Mouse (Mus musculus) layer of hippocampus, adult 8-10 months (tissue): Measurements from ENCODE around the gene Kdelr1. TPM values are rescaled to one million over a fixed set of nuclear protein-coding genes. Genes with fewer than 3 reads are reported as not detected.

Source experiments
- DNase-seq, 2 experiments: peaks; one replicate each; pipeline ENCODE4 v3.0.0; 2022; ENCODE audit warnings: low spot score in 2 of 2
- total RNA-seq, 4 experiments: library from RNA; stranded (reverse); gene quantifications; 2 replicates each; pipeline ENCODE4 v1.2.4; 2022

The Kdelr1 gene
- total RNA-seq, 4 experiments from 2014 or later, result 72.8 to 86.3 (median 79.1) TPM

GRCm38 (mm10) chr7:45916056-45917003, 43.8 kb downstream of the Kdelr1 start:
- DNase-seq, result peak; percentile 74 to 82

DNA sequence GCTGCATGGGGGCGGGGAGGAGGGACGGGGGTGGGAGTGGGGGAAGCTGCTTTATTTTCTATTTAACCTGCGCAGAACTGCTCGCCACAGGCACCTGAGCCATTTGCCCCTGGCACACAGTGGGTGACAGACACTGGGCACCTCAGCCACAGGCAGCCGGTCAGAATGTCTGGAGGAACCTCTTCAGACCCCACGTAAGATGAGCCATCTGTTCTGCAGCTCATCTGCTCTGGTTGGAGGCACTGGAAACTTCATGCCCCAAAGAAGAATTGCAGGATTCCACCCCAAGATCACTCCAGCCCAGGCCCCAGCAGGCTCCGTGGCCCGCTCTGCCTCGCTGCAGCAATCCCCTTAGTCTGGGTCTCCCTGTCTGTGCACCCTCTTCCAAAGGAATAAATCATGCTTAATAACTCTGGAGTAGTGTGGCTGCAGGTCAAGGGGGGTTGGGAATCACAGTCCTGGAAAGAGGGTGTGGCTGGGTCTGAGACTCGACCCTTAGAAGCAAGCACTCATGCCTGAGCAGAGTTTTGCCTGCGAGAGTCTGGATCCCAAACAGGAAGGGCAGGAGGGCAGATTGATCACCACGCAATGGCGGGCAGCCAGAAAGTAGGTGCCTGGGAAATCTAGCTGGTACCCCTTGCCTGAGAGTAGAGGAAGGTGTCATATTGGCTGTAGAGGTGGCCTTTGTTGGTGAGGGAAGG, 44.6 kb downstream of the Kdelr1 start:
- no peak for DNase-seq

DNA sequence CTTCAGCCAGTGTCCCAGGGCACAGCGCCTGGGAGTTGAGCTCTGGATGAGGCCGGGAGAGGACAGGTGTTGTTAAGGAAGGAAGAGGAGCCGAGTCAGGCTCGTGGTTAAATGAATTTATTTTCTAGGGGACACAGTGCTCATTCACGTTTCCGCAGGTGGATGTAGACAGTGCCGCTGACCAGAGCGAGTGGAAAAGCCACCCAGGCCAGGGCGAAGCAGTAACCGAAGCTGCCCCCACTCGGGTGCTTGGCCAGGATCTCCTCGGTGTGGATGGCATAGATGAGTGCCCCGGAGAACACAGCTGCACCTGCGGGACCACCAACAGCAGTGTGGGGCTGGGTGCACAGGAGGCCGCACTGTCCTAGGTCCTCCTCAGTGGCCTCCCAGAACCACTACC, 45.4 kb downstream of the Kdelr1 start:
- no peak for DNase-seq

GRCm38 (mm10) chr7:45919083-45919671, 46.6 kb downstream of the Kdelr1 start:
- DNase-seq, result no peak

DNA sequence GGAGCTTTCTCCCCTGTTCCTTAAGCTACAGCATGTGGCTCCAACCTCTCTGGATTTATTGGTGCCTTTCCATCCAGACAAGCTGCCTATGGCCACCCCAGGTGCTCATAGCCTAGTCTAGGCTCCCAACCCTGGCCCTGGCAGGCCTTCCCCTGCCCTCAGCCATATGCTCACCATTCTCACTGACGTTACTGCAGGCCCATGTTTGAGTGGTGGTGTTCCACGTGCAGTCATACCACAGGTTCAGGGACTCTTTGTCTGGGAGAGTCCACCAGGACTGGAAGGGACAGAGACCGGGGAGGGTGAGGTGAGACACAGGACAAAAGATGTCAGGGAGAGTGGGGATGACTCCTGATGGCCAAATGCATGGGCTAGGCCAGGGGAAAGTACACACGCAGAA, 47.2 kb downstream of the Kdelr1 start:
- DNase-seq, result no peak

DNA sequence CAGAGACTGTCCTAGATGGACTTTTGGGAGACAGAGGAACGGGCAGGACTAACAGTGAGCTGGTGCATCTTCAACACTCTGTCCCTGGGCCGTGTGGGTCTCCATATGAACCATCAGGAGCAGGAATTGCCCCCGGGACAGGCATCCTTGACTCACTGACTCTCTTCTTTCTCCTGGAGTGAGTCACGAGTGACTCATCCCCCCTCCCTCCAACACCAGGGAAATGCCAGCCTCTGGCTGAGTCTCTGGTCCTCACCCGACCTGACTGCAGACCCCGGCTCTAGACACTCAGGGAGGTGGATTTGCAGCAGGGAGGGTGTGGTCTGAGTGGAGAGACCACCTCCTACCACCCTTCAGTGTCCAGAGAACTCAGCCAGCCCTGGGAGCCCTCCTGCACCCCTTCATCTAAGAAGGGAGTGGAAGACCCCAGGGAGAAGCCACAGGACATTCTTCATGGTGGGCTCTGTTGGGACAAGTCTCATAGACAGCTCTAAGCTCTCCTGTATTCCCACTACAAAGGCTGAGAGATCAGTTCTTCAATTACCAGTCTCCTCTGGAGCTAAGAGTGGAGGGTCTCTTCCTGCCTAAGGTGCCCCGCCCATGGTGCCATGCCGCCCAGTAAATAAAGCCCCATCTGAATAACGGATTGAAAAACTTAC, 48.1 kb downstream of the Kdelr1 start:
- no peak for DNase-seq

GRCm38 (mm10) chr7:45921242-45921621, 48.7 kb downstream of the Kdelr1 start, which contains the start of gene Emp3:
Gene Emp3, minus strand, starts transcription at chr7:45921404.
- no peak for DNase-seq

- DNase-seq, result no peak
These were observed 49.5 kb downstream of the Kdelr1 start for GRCm38 (mm10) chr7:45921950-45922600.

- peak; percentile 94 for DNase-seq
These were observed 50.6 kb downstream of the Kdelr1 start for GRCm38 (mm10) chr7:45922928-45923761.

DNA sequence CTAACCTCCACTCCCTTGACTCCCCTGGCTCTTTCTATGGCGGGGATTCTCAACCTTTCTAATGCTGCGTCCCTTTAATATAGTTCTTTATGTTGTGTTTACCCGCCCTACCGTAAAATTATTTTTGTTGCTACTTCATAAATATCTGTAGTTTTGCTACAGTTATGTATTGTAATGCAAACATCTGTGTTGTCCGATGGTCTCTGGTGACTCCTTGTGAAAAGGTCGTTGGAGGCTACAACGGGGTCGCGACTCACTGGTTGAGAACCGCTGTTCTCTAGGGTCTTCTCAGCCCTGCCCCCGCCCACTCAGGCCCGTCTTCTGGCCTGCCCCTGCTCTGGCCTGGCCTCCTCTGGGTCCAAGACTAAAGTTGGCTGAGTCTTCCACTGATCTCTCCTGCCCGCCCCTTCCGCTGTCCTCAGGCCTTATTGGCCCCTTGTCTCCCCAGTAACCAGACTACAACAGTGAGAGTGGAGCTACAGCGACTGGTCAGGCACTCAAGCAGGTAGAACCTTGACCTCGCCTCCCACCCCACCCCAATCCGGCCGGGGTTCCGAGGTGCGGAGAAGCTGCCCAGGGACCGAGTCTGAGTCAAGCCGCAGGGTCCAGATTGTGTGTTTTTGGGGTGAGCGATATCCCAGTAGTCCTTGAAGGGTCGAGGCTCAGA, 51.3 kb downstream of the Kdelr1 start, which contains the start of gene Ccdc114:
TSS of gene Ccdc114 (plus strand) at position 311 of the 667 bp plus-strand sequence.
- peak; percentile 34 to 40 for DNase-seq

GRCm38 (mm10) chr7:45924429-45924816, 51.9 kb downstream of the Kdelr1 start:
- DNase-seq, result no peak

GRCm38 (mm10) chr7:45928626-45929295, 56.2 kb downstream of the Kdelr1 start:
- no peak for DNase-seq

DNA sequence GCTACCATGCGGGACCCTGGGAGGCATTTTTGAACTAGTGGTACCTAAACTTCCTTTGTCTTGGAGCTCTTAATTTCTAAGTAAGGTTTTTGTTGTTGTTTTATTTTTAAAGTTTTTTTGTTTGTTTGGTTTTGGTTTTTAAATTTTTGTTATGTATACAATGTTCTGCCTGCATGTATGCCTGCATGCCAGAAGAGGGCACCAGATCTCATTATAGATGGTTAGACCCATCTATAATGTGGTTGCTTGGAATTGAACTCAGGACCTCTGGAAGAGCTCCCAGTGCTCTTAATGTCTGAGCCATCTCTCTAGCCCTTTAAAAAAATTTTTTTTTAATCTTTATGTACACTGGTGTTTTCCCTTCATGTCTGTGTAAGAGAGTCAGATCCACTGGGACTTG, 57.1 kb downstream of the Kdelr1 start:
- no peak for DNase-seq

Other genes starting within 250 kb of the Kdelr1 start
- gene Rasip1, start 245.3 kb upstream of the Kdelr1 start, total RNA-seq, result 1 to 10 TPM; 5.8 to 7.5 (median 6.6) TPM
- gene Mamstr, start 232.8 kb upstream of the Kdelr1 start, total RNA-seq, result 1 to 10 TPM; 1.5 to 4.4 (median 2.4) TPM
- gene Fut2, start 206.4 kb upstream of the Kdelr1 start, total RNA-seq, result under 1 TPM in 3 of 4 experiments, not detected in 1; 0.20 to 0.27 (median 0.23) TPM
- 10 to 100 TPM in 3 of 4 experiments, 1 to 10 TPM in 1; 9.1 to 13.5 (median 11.6) TPM for gene Ntn5, start 188.8 kb upstream of the Kdelr1 start, total RNA-seq
- gene Sec1, start 178.4 kb upstream of the Kdelr1 start, total RNA-seq, result 1 to 10 TPM; 1.6 to 4.6 (median 3.3) TPM
- gene Car11, start 172.9 kb upstream of the Kdelr1 start, total RNA-seq, result 100 to 1,000 TPM; 158 to 230 (median 187) TPM
- gene Dbp, start 167.7 kb upstream of the Kdelr1 start, total RNA-seq, result 100 to 1,000 TPM in 2 of 4 experiments, 10 to 100 TPM in 2; 76.7 to 136 (median 109) TPM
- 100 to 1,000 TPM; 385 to 434 (median 409) TPM for gene Rpl18, start 157.3 kb upstream of the Kdelr1 start, total RNA-seq
- 10 to 100 TPM; 28.1 to 36.7 (median 32.7) TPM for gene Sphk2, start 154.8 kb upstream of the Kdelr1 start, total RNA-seq
- gene Fam83e, start 151.6 kb upstream of the Kdelr1 start, total RNA-seq, result under 1 TPM in 3 of 4 experiments, not detected in 1; 0.18 to 0.41 (median 0.19) TPM
- gene Spaca4, start 147.0 kb upstream of the Kdelr1 start, total RNA-seq, result not detected
- gene Lmtk3, start 89.0 kb upstream of the Kdelr1 start, total RNA-seq, result 100 to 1,000 TPM; 251 to 313 (median 283) TPM
- gene Sult2b1, start 88.1 kb upstream of the Kdelr1 start, total RNA-seq, result 10 to 100 TPM in 3 of 4 experiments, 1 to 10 TPM in 1; 9.9 to 12.5 (median 11.3) TPM
- gene Cyth2, start 58.2 kb upstream of the Kdelr1 start, total RNA-seq, result 100 to 1,000 TPM; 135 to 147 (median 139) TPM
- gene Kcnj14, start 48.0 kb upstream of the Kdelr1 start, total RNA-seq, result 1 to 10 TPM; 1.6 to 2.1 (median 1.8) TPM
- gene Grwd1, start 41.8 kb upstream of the Kdelr1 start, total RNA-seq, result 10 to 100 TPM; 19.3 to 24.7 (median 22.3) TPM
- 10 to 100 TPM in 2 of 4 experiments, 1 to 10 TPM in 2; 8.6 to 11.1 (median 10.1) TPM for gene Grin2d, start 5.6 kb downstream of the Kdelr1 start, total RNA-seq
- under 1 TPM in 1 of 4 experiments, not detected in 3; 0.64 TPM for gene Syngr4, start 23.9 kb downstream of the Kdelr1 start, total RNA-seq
- gene Tmem143, start 24.2 kb downstream of the Kdelr1 start, total RNA-seq, result 10 to 100 TPM; 19.8 to 24.1 (median 21.2) TPM
- gene Emp3, start 48.6 kb downstream of the Kdelr1 start, total RNA-seq, result 1 to 10 TPM; 2.6 to 6.3 (median 6.2) TPM
- 1 to 10 TPM; 3.7 to 5.4 (median 4.5) TPM for gene Ccdc114, start 51.3 kb downstream of the Kdelr1 start, total RNA-seq
- 1 to 10 TPM; 1.8 to 3.5 (median 2.6) TPM for gene Abcc6, start 157.5 kb downstream of the Kdelr1 start, total RNA-seq
- gene Nomo1, start 160.9 kb downstream of the Kdelr1 start, total RNA-seq, result 100 to 1,000 TPM in 3 of 4 experiments, 10 to 100 TPM in 1; 96.7 to 108 (median 105) TPM
- gene Kcnj11, start 228.0 kb downstream of the Kdelr1 start, total RNA-seq, result 10 to 100 TPM; 30.2 to 36.4 (median 33.9) TPM